Mouse (Mus musculus) MEL (cell line): Measurements from ENCODE around the gene Ganc. TPM values are rescaled to one million over a fixed set of nuclear protein-coding genes. Genes with fewer than 3 reads are reported as not detected.

Source experiments
- polyA plus RNA-seq, 2 experiments: library from polyadenylated mRNA; stranded (reverse) in 1 of 2; unstranded in 1 of 2; fragments of >175 nt in 1 of 2; fragments of >200 nt in 1 of 2; gene quantifications; 2 replicates each; pipeline versions ENCODE4 v1.2.1 to v1.2.4; 2012; ENCODE audit warnings: low replicate concordance in 2 of 2, low read depth in 1 of 2; ENCODE audit not compliant: insufficient read length in 2 of 2, insufficient read depth in 1 of 2, missing spikeins in 1 of 2
- total RNA-seq: library from RNA; depleted of rRNA; stranded (reverse); fragments of 300-350 nt; gene quantifications from 2 replicates; pipeline ENCODE4 v1.2.3, GENCODE M21; 2012; rRNA removed

Gene Ganc
- total and polyA plus RNA-seq, 3 experiments = 3.1 to 4.4 TPM; not detected in 1

Other genes starting within 250 kb of the Ganc start
- gene Ehd4, start 249.3 kb upstream of the Ganc start, total RNA-seq = 14.1 and 15.8 TPM in 2 replicates
- gene Ehd4, start 249.3 kb upstream of the Ganc start, polyA plus RNA-seq = 10 to 100 TPM in 1 of 2 experiments, not detected in 1; 35.5 TPM
- gene Pla2g4e, start 158.6 kb upstream of the Ganc start, total RNA-seq = not detected in 2 replicates
- gene Pla2g4e, start 158.6 kb upstream of the Ganc start, polyA plus RNA-seq = not detected
- not detected in 2 replicates for gene Pla2g4d, start 114.7 kb upstream of the Ganc start, total RNA-seq
- gene Pla2g4d, start 114.7 kb upstream of the Ganc start, polyA plus RNA-seq = not detected
- 0.07 TPM in 1 of 2 replicates, not detected in the other for gene Pla2g4f, start 89.7 kb upstream of the Ganc start, total RNA-seq
- gene Pla2g4f, start 89.7 kb upstream of the Ganc start, polyA plus RNA-seq = not detected
- gene Vps39, start 50.8 kb upstream of the Ganc start, total RNA-seq = 20.8 and 20.9 TPM in 2 replicates
- 10 to 100 TPM in 1 of 2 experiments, not detected in 1; 19.6 TPM for gene Vps39, start 50.8 kb upstream of the Ganc start, polyA plus RNA-seq
- gene Tmem87a, start 217 bp downstream of the Ganc start, total RNA-seq = 26.0 and 28.0 TPM in 2 replicates
- 10 to 100 TPM in 1 of 2 experiments, not detected in 1; 23.9 TPM for gene Tmem87a, start 217 bp downstream of the Ganc start, polyA plus RNA-seq
- not detected in 2 replicates for gene Capn3, start 52.1 kb downstream of the Ganc start, total RNA-seq
- not detected for gene Capn3, start 52.1 kb downstream of the Ganc start, polyA plus RNA-seq
- 63.9 and 78.8 TPM in 2 replicates for gene Zfp106, start 159.9 kb downstream of the Ganc start, total RNA-seq
- gene Zfp106, start 159.9 kb downstream of the Ganc start, polyA plus RNA-seq = 100 to 1,000 TPM in 1 of 2 experiments, 10 to 100 TPM in 1; 80.6 to 130 TPM
- gene Snap23, start 163.8 kb downstream of the Ganc start, total RNA-seq = 41.5 and 50.8 TPM in 2 replicates
- 10 to 100 TPM in 1 of 2 experiments, not detected in 1; 81.5 TPM for gene Snap23, start 163.8 kb downstream of the Ganc start, polyA plus RNA-seq
- gene Haus2, start 205.5 kb downstream of the Ganc start, total RNA-seq = 15.8 and 16.7 TPM in 2 replicates
- 10 to 100 TPM in 1 of 2 experiments, not detected in 1; 14.5 TPM for gene Haus2, start 205.5 kb downstream of the Ganc start, polyA plus RNA-seq
- gene Lrrc57, start 205.6 kb downstream of the Ganc start, total RNA-seq = 8.1 and 11.1 TPM in 2 replicates
- gene Lrrc57, start 205.6 kb downstream of the Ganc start, polyA plus RNA-seq = 10 to 100 TPM in 1 of 2 experiments, not detected in 1; 17.5 TPM
- 0.46 and 0.50 TPM in 2 replicates for gene Stard9, start 225.2 kb downstream of the Ganc start, total RNA-seq
- gene Stard9, start 225.2 kb downstream of the Ganc start, polyA plus RNA-seq = 1 to 10 TPM in 1 of 2 experiments, not detected in 1; 1.1 TPM